Mouse (Mus musculus) heart, adult 2 months (tissue): ENCODE results near the gene Wrb. TPM values are rescaled to one million over a fixed set of nuclear protein-coding genes. Genes with fewer than 3 reads are reported as not detected.

Source experiments
- DNase-seq, 2 experiments: peaks; one replicate each; pipeline ENCODE4 v3.0.0; 2021
- H3K27ac ChIP-seq: fragments of 200-600 bp; 2 replicates; pipeline ENCODE4 v1.8.1; 2022
- H3K27me3 ChIP-seq: fragments of 200-500 bp; 2 replicates; pipeline ENCODE4 v1.6.1; 2012; ENCODE audit warnings: mild to moderate bottlenecking, low read length, inconsistent platforms, mixed read lengths; ENCODE audit not compliant: control insufficient read depth, insufficient read depth
- H3K36me3 ChIP-seq: fragments of 200-500 bp; 2 replicates; pipeline ENCODE4 v1.6.1; 2012; ENCODE audit warnings: low read length, inconsistent platforms; ENCODE audit not compliant: control insufficient read depth, insufficient read depth
- H3K4me1 ChIP-seq: fragments of 200-500 bp; 2 replicates; pipeline ENCODE4 v1.6.1; 2011; ENCODE audit warnings: low read length; ENCODE audit not compliant: control insufficient read depth, insufficient read depth
- H3K4me3 ChIP-seq: fragments of 200-600 bp; 2 replicates; pipeline ENCODE4 v1.8.1; 2022
- H3K79me2 ChIP-seq: fragments of 200-500 bp; replicated peaks from 2 replicates; pipeline ENCODE4 v1.6.1; 2012; ENCODE audit warnings: mild to moderate bottlenecking, inconsistent platforms, low read length, moderate library complexity, mixed read lengths; ENCODE audit not compliant: control insufficient read depth, insufficient read depth
- H3K9ac ChIP-seq: fragments of 200-500 bp; 2 replicates; pipeline ENCODE4 v1.6.1; 2012; ENCODE audit warnings: low read depth, mild to moderate bottlenecking, control low read depth, inconsistent platforms, low read length, mixed read lengths
- CTCF ChIP-seq: fragments of 200-600 bp; IDR thresholded peaks from 2 replicates; pipeline ENCODE4 v1.8.1; 2022; ENCODE audit warnings: antibody characterized with exemption, mild to moderate bottlenecking, moderate library complexity
- EP300 ChIP-seq: fragments of 200-500 bp; IDR thresholded peaks from 2 replicates; pipeline ENCODE4 v1.6.1; 2011; ENCODE audit warnings: low read depth, low read length, control low read depth; ENCODE audit not compliant: insufficient read depth
- POLR2A ChIP-seq: fragments of 200-500 bp; IDR thresholded peaks from 2 replicates; pipeline ENCODE4 v1.6.1; 2011; ENCODE audit warnings: mild to moderate bottlenecking, low read depth, low read length, control low read depth; ENCODE audit not compliant: insufficient read depth
- WGBS: fragments of 180-500 bp; shearing (Covaris S2); methylation state at CpG from one replicate; pipeline ENCODE4 v1.1.7; 2018; 5-methylcytosine and 5-hydroxymethylcytosine counted together
- intact Hi-C: fragments of 180-260 bp; cut with DNase I; formaldehyde crosslinking; loops from one replicate; pipeline ENCODE4 v1.15.1; 2025
- polyA plus RNA-seq: library from polyadenylated mRNA; depleted of rRNA; stranded (reverse); fragments of >200 nt; gene quantifications from 2 replicates; pipeline ENCODE4 v1.2.3, GENCODE M21; 2012
- total RNA-seq, 2 experiments: library from RNA; stranded (reverse); gene quantifications; 2 replicates each; pipeline ENCODE4 v1.2.3; 2021

The Wrb gene
- total and polyA plus RNA-seq, 3 experiments: 16.1 to 32.7 (median 18.9) TPM

GRCm38 (mm10) chr16:96151551-96151950, 6.3 kb downstream of the Wrb start:
- Histone ChIP-seq H3K79me2 (no peaks in the 10 kb centered on the region), H3K9ac (no peak overlapping the region), H3K27me3 (no peaks in the 10 kb centered on the region), H3K4me1 (peaks cover 1% of the 10 kb centered on the region; the same call in 1 of the 2 replicates), H3K27ac (no peak overlapping the region), H3K4me3 (no peak overlapping the region), H3K36me3 (no peaks in the 10 kb centered on the region)
- WGBS: 17% methylated on average over 9 of the region's 9 CpGs
- DNase-seq: peak; percentile 70 to 80
- TF ChIP-seq CTCF (peak; percentile 91), POLR2A (no peak), EP300 (no peak)
- intact Hi-C loops: loop anchor here (2.0 kb wide), 1 partner anchor 105 kb away; no protein-coding TSS in a partner anchor

GRCm38 (mm10) chr16:96154476-96154875, 9.3 kb downstream of the Wrb start:
- TF ChIP-seq EP300 (no peak), CTCF (no peak), POLR2A (no peak)
- Histone ChIP-seq H3K79me2 (no peaks in the 10 kb centered on the region), H3K4me3 (no peak overlapping the region), H3K27ac (no peak overlapping the region), H3K36me3 (no peaks in the 10 kb centered on the region), H3K4me1 (peaks cover 5% of the 10 kb centered on the region), H3K9ac (no peak overlapping the region), H3K27me3 (no peaks in the 10 kb centered on the region)
- 92% methylated on average over 2 of the region's 2 CpGs for WGBS
- DNase-seq: no peak
- intact Hi-C loops: no loop called here

GRCm38 (mm10) chr16:96156019-96156418, 10.8 kb downstream of the Wrb start:
- intact Hi-C loops: no loop called here
- Histone ChIP-seq H3K9ac (no peak overlapping the region), H3K4me1 (peaks cover 5% of the 10 kb centered on the region), H3K27ac (no peak overlapping the region), H3K36me3 (no peaks in the 10 kb centered on the region), H3K79me2 (no peaks in the 10 kb centered on the region), H3K27me3 (no peaks in the 10 kb centered on the region), H3K4me3 (no peak overlapping the region)
- no peak for DNase-seq
- no peak for TF ChIP-seq POLR2A
- TF ChIP-seq EP300: no peak
- TF ChIP-seq CTCF: no peak
- WGBS: 78% methylated on average over 8 of the region's 8 CpGs

GRCm38 (mm10) chr16:96157171-96157570, 12.0 kb downstream of the Wrb start:
- peak in 1 of 2 experiments; percentile 37 for DNase-seq
- TF ChIP-seq EP300 (no peak), CTCF (no peak), POLR2A (no peak)
- Histone ChIP-seq H3K4me1 (peaks cover 4% of the 10 kb centered on the region), H3K79me2 (no peaks in the 10 kb centered on the region), H3K27me3 (no peaks in the 10 kb centered on the region), H3K36me3 (no peaks in the 10 kb centered on the region), H3K9ac (no peak overlapping the region), H3K4me3 (no peak overlapping the region), H3K27ac (no peak overlapping the region)
- WGBS: 70% methylated on average over 11 of the region's 11 CpGs
- intact Hi-C loops: no loop called here

- no peak for TF ChIP-seq POLR2A
- TF ChIP-seq CTCF: no peak
- H3K27me3 ChIP-seq: no peaks in the 10 kb centered on the region
- WGBS: 47% methylated on average over 12 of the region's 12 CpGs
- H3K27ac ChIP-seq: peak overlapping the region; percentile 80
- H3K4me3 ChIP-seq: peak overlapping the region; percentile 60
- H3K4me1 ChIP-seq: peaks cover 4% of the 10 kb centered on the region
- intact Hi-C loops: no loop called here
- no peaks in the 10 kb centered on the region for H3K79me2 ChIP-seq
- peak in 1 of 2 experiments; percentile 30 for DNase-seq
- peak overlapping the region; percentile 96 for H3K9ac ChIP-seq
- H3K36me3 ChIP-seq: no peaks in the 10 kb centered on the region
Measured at GRCm38 (mm10) chr16:96158511-96159080, 13.4 kb downstream of the Wrb start.

- Histone ChIP-seq H3K27ac (peak overlapping the region; percentile 80), H3K4me3 (peak overlapping the region; percentile 60), H3K36me3 (no peaks in the 10 kb centered on the region), H3K9ac (peak overlapping the region; percentile 96), H3K27me3 (no peaks in the 10 kb centered on the region), H3K79me2 (no peaks in the 10 kb centered on the region), H3K4me1 (peaks cover 4% of the 10 kb centered on the region)
- WGBS: 2% methylated on average over 67 of the region's 67 CpGs
- intact Hi-C loops: no loop called here
- DNase-seq: peak; percentile 69 to 76
- TF ChIP-seq POLR2A (no peak), CTCF (peak; percentile 65), EP300 (no peak)
Measured at GRCm38 (mm10) chr16:96159091-96159731, 14.0 kb downstream of the Wrb start.
